Mouse (Mus musculus): ENCODE data around the gene Gm10999. TPM values are rescaled to one million over a fixed set of nuclear protein-coding genes. Genes with fewer than 3 reads are reported as not detected.
"Not testable (repeated sequence)": the region's sequence is repeated elsewhere in the genome, so short reads cannot be mapped to it uniquely, and the experiment has no call there.

The Gm10999 gene
- not detected for total RNA-seq (2021)
- long read RNA-seq, experiment 1, result 0 reads
- long read RNA-seq, experiment 2, result 0 reads

DNA sequence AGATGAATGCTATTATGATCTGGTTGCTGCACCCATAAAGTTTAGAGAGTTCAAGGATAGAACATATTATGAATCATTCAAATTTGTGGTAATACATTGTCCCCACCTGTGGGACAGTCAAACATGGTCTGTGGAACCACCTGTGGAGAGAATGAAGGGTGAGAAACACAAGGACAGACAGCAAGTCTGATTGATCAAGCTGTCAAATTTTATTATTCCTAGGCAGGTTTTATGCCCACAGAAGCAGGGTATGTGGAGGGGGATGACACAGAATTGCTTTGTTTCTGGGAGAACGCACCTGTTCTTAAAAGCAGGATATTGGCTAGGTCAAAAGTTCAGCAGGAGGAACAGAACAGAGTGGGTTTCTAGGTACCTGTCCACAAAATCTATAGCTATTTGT is at the start of gene Gm10999:
TSS of gene Gm10999 (minus strand) at position 101 of the 400 bp plus-strand sequence.
- H3K4me3 ChIP-seq, result no peak within 1 kb of the TSS
- no peak within 1 kb of the TSS for H3K27ac ChIP-seq
- DNase-seq (ENCODE audit: low spot score in 2 of 2), result no peak
- TF ChIP-seq CTCF (conservative IDR thresholded peaks at IDR 0.05), result no peak

DNA sequence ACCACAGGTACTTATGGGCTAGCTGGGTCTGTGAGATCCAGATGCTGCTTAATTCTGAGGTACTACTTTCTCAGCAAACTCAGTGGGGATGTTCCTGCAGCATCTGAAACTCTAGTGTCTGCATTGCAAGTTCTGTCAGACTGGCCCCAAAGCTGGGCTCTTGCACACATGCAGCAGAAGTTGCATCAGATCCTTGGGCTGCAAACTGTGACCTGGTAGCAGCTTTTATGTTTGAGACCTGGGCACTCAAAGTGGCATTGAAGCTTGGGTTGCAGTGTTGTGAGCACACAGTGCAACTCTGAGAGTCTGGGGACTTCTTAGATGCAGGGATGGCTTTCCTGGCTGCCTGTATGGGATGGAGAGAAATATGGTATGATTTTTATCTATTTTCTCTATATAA is 2.0 kb upstream of the Gm10999 start:
- no peak for TF ChIP-seq CTCF (conservative IDR thresholded peaks at IDR 0.05)

DNA sequence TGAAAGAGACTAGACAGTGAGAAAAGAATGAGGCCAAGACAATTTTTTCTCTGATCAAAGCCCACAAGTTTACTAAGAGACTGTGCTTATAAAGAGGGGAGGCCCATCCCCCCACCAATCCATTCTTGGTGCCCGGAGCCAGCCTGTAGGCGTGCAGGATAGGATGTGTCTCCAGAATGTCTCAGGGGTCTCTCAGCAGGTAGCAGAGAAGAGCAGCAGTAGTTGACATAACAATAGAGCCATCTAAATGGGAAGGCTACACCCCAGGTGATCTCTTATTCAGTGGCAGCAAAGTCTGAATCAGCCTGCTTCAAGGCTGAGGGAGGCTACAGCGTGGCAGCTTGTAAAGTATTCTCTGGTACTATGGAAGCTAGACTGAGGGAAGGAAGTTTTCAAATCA is 15.7 kb downstream of the Gm10999 start:
- H3K4me3 ChIP-seq; H3K27ac ChIP-seq; DNase-seq (ENCODE audit: low spot score in 2 of 2): not testable (repeated sequence)

More for the DNA sequence above, 2.0 kb upstream of the Gm10999 start:
- H3K4me3 ChIP-seq, result no peak overlapping the region
- no peak for DNase-seq (ENCODE audit: low spot score in 2 of 2)
- H3K27ac ChIP-seq, result no peak overlapping the region

Other genes starting within 250 kb of the Gm10999 start
- not detected for gene Ccdc7a, start 66.1 kb downstream of the Gm10999 start, total RNA-seq (2021)
- gene Ccdc7b, start 64.5 kb downstream of the Gm10999 start, total RNA-seq (2021), result not detected
- 10 to 100 TPM; 21.6 to 23.3 TPM for gene 2610044O15Rik8, start 102.7 kb upstream of the Gm10999 start, total RNA-seq (2021)